Mouse (Mus musculus) lung, postnatal 10 days (tissue): ENCODE data around the gene Krt76.

Experiments
- DNase-seq: peaks from one replicate; pipeline ENCODE4 v3.0.0; 2021

Gene Krt76

DNA sequence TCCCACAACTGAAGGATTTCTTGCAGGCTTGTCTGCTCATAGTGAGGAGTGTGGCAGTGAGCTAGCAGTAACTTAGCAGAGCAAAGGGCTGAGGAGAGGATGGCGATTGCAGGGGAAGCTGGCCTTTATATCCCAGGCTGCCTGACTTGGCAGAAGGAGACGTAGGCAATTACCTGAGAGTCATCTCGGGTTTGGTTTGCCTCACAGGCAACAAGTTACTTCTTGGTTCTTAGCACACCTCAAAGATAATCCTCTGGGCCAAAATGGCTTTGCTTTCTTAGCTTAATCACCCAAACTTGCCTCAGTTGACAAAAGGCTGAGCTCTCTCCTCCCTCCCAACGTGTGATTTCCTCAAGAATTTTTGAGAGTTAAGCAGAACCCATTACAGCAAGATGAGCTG is at the start of gene Krt76:
Gene Krt76, minus strand, starts transcription at position 101 of the 400 bp plus-strand sequence.
- no peak for DNase-seq

DNA sequence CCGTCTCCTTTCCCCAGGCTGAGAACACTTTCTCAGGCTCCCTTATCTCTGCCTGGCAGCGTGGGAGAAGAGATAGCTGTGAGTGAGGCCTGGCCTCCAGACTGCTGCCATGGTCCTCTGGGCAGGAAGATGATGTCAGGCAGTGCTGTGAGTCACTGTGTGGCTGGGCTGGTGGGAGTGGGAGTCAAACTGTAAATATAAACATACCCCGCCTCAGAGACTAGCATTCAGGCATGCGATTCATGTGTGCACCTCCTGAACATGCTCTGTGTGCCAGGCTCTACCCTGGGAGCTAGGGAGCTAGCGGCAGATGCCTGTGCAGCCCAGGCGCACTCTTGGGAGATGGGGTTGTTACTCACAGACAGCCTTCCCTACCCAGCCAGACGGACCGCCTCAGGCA is 49.2 kb upstream of the Krt76 start:
- peak; percentile 19 for DNase-seq

GRCm38 (mm10) chr15:101940274-101940829 is 47.6 kb upstream of the Krt76 start, which contains the start of gene Krt79:
Krt79 (minus strand) TSS chr15:101940324.
- DNase-seq, result no peak

- DNase-seq, result no peak
Observed at GRCm38 (mm10) chr15:101938600-101939308, 46.0 kb upstream of the Krt76 start.

GRCm38 (mm10) chr15:101933024-101933423 is 40.3 kb upstream of the Krt76 start:
- DNase-seq, result no peak

DNA sequence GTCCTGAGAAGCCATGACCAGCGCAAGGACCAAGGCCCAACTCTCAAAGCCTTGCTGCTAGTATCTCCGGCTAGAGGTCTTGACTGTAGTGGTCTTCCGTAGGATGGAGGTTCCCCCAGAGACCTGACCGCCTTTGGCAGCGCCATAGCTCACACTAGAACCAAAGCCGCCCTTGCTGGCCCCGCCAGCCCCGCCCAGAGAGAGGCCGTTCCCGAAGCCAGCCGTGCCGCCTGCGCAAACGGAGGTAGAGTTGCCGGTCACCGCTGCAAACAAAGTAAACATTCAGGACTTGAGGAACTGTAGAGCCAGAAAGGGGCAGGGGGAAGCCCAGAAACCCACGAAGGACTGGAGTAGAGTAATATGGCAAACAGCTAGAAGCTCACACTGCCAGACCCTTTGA is 36.9 kb upstream of the Krt76 start:
- DNase-seq, result peak; percentile 44

GRCm38 (mm10) chr15:101929087-101929486 is 36.4 kb upstream of the Krt76 start:
- DNase-seq, result no peak

DNA sequence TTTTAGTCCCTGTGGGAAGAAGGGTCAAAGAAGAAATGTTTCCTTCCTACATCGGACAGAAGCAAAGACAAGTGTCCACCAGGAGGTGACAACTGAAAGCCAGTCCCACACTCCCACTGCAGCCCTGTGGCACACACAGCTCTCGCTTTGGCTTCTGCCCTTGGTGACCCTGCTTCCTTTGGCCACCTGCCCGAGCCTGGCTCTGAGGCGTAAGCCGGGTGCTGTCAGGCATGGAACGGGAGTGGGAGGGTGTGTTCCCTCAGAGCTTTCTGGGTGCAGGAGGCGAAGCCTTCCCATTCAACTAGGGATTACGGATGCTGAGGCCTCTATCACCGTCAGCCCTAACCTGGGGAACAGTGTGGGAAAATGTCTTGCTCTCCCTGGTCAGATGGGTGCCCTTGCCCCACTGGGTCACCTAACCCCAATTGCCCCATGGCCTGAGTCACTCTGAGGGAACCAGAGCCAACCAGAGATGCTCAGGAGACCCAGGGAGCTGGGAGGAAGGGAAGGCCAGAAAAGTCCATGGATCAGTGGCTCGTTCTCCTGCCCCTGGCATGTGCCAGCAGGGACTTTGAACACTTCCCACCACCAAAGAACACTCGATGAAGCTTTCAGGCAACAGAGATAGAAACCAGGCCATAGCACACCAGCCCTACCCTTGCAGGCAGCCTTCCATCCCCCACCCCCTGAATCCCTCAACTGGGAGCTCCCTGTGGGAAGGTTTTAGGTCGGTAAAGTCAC is 34.8 kb upstream of the Krt76 start:
- no peak for DNase-seq

GRCm38 (mm10) chr15:101925041-101925440 is 32.3 kb upstream of the Krt76 start:
- DNase-seq, result no peak

DNA sequence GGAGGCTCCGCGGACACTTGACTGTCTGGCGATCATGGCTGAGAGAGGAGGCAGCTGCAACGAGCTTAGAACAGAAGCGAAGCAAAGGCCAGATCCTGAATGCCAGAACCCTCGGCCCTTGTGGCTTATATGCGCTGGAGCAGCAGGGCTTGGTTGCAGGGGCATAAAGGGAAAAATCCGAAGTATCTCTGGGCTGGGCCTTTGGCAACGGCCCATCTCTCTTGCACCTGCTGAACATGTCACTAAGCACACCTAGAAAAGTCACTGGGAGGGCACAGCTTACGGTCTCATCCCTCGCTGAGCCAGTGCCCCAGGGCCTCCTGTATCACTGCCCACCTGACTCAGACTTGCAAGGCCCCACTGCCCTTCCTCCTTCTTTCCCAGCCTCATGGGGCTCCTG is 31.9 kb upstream of the Krt76 start, which contains the start of gene Krt4:
Gene Krt4, minus strand, starts transcription at position 101 of the 400 bp plus-strand sequence.
- DNase-seq, result no peak

- DNase-seq, result no peak
Observed at GRCm38 (mm10) chr15:101922296-101922695, 29.6 kb upstream of the Krt76 start.

GRCm38 (mm10) chr15:101916072-101916471 is 23.4 kb upstream of the Krt76 start:
- no peak for DNase-seq

GRCm38 (mm10) chr15:101904849-101905248 is 12.1 kb upstream of the Krt76 start:
- no peak for DNase-seq

GRCm38 (mm10) chr15:101902171-101903149 is 9.7 kb upstream of the Krt76 start:
- DNase-seq, result peak; percentile 12

DNA sequence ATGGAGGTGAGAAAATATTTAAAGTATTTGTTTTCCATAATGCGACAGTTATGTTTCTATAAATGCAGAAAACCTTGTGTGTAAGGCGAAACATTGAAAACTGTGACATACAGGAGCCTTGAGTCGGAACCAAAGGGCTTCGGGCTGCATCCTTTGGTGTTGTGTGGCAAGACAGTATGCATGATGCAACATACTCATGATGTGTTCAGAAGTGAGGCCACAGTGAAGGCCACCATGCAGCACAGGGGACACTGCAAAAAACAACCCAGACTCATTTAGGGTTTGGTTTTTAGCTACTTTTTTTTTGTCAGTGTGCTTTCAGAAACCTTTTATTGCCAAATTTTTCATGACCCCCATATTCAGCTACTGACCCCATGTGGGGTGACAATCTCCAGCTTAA is 2.5 kb upstream of the Krt76 start:
- no peak for DNase-seq

DNA sequence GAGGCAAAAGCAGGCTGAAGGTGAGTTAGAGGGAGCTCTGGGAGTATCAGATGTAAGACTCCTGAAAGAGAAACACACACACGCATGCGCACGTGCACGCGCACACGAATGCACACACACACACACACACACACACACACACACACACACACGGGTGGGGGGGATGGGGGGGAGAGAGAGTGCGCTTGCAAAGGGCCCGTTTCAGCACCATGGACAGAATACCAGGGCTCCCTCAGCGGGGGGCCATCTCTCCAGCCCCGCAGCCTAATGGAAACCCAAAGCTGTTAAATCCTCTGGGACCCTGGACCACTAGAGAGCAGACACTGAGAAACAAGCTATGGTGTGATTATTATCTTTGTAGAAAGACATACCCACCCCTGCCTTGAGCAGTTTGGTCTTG is 12.9 kb downstream of the Krt76 start:
- DNase-seq, result peak; percentile 13

- no peak for DNase-seq
Observed at GRCm38 (mm10) chr15:101878041-101878440, 14.7 kb downstream of the Krt76 start.

GRCm38 (mm10) chr15:101874383-101874782 is 18.3 kb downstream of the Krt76 start:
- no peak for DNase-seq

GRCm38 (mm10) chr15:101873231-101873630 is 19.5 kb downstream of the Krt76 start:
- no peak for DNase-seq

DNA sequence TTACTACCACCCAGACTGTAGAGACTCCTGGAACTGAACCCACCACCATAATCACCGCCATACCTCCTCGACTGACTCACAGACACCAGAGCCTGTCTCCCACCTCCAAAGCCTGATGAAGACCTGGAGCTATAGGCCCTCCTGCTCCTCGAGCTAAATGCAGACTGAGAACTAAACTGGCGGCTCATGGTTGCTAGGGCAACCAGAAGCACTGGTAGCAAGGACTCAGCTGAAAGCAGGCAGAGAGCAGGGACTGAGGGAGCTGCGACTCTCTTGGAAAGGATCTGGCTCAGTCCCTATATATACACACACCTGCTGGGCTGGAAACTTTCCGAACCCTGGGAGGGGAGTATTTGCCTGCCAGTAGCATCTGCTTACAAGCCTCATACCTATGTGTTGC is 23.3 kb downstream of the Krt76 start, which contains the start of gene Krt77:
Gene Krt77, minus strand, starts transcription at position 275 of the 400 bp plus-strand sequence.
- no peak for DNase-seq

- no peak for DNase-seq
Observed at GRCm38 (mm10) chr15:101866754-101867153, 26.0 kb downstream of the Krt76 start.

GRCm38 (mm10) chr15:101860421-101861130 is 32.1 kb downstream of the Krt76 start:
- DNase-seq, result no peak
